Mouse (Mus musculus) CH12.LX (cell line): ENCODE measurements at regions not wholly inside any gene's neighbourhood (a gene's known extent, or its start where the extent isn't known, plus 50 kb on each side); places are given as distances from the start of the nearest gene placed in this dataset.
"Not testable (repeated sequence)": the region's sequence is repeated elsewhere in the genome, so short reads cannot be mapped to it uniquely, and the experiment has no call there.

Experiments
- DNase-seq: peaks from one replicate; pipeline ENCODE4 v3.0.0-alpha.2; 2013; ENCODE audit errors: extremely low read depth
- H3K27ac ChIP-seq: 2 replicates; pipeline ENCODE4 v1.5.1; 2012; ENCODE audit warnings: low read depth, mild to moderate bottlenecking, control low read depth, moderate library complexity; ENCODE audit not compliant: insufficient read depth
- H3K27me3 ChIP-seq: replicated peaks from 2 replicates; pipeline ENCODE3; 2012; ENCODE audit warnings: inconsistent platforms
- H3K36me3 ChIP-seq, 2 experiments: replicated peaks in 1 of 2; 2 replicates each; pipeline versions ENCODE3 to v1.6.1; 2012; ENCODE audit warnings: inconsistent platforms in 1 of 2, low read length in 1 of 2, mild to moderate bottlenecking in 1 of 2, mixed read lengths in 1 of 2, moderate library complexity in 1 of 2; ENCODE audit not compliant: control insufficient read depth in 1 of 2, insufficient read depth in 1 of 2
- H3K4me1 ChIP-seq, 2 experiments: 2 replicates each; pipeline ENCODE4 v1.6.1; 2012; ENCODE audit warnings: inconsistent platforms in 1 of 2, moderate library complexity in 1 of 2; ENCODE audit not compliant: insufficient read depth in 2 of 2, control insufficient read depth in 1 of 2
- H3K4me2 ChIP-seq: 2 replicates; pipeline ENCODE4 v1.6.1; 2012; ENCODE audit warnings: low read depth, mild to moderate bottlenecking, control low read depth; ENCODE audit not compliant: poor library complexity, insufficient read depth, severe bottlenecking
- H3K4me3 ChIP-seq, 3 experiments: fragments of 150-350 bp in 1 of 3; sonication (generic) in 1 of 3; replicated peaks in 1 of 3; 2 replicates each; pipeline versions ENCODE3 to v1.5.1; 2011 to 2012; ENCODE audit warnings: low read depth in 2 of 3, low read length in 2 of 3, mild to moderate bottlenecking in 2 of 3, moderate library complexity in 2 of 3, control low read depth in 1 of 3, improper control_type of control experiment in 1 of 3, inconsistent platforms in 1 of 3, mixed read lengths in 1 of 3; ENCODE audit not compliant: poor library complexity in 1 of 3
- H3K79me2 ChIP-seq: replicated peaks from 2 replicates; pipeline ENCODE4 v1.6.1; 2012; ENCODE audit warnings: mild to moderate bottlenecking, moderate library complexity; ENCODE audit not compliant: control insufficient read depth, poor library complexity, insufficient read depth, severe bottlenecking; ENCODE audit errors: extremely low read depth
- H3K9ac ChIP-seq: 2 replicates; pipeline ENCODE4 v1.6.1; 2012; ENCODE audit warnings: low read depth, mild to moderate bottlenecking, control low read depth, moderate library complexity; ENCODE audit not compliant: insufficient read depth
- H3K9me3 ChIP-seq: replicated peaks from 2 replicates; pipeline ENCODE3; 2012; ENCODE audit warnings: low read length, inconsistent platforms, mixed read lengths
- BHLHE40 ChIP-seq: IDR thresholded peaks from 2 replicates; pipeline ENCODE4 v1.6.1; 2011; ENCODE audit warnings: mild to moderate bottlenecking, low read depth, low read length, improper control_type of control experiment
- CHD2 ChIP-seq: IDR thresholded peaks from 2 replicates; pipeline ENCODE4 v1.6.1; 2011; ENCODE audit warnings: low read length, improper control_type of control experiment
- CTCF ChIP-seq, 2 experiments: IDR thresholded peaks in 1 of 2; conservative IDR thresholded peaks in 1 of 2; 2 replicates each; pipeline ENCODE4 v1.5.1; 2011 to 2012; ENCODE audit warnings: low read depth in 2 of 2, low read length in 2 of 2, improper control_type of control experiment in 1 of 2, inconsistent platforms in 1 of 2, mild to moderate bottlenecking in 1 of 2, moderate library complexity in 1 of 2
- E2F4 ChIP-seq: IDR thresholded peaks from 2 replicates; pipeline ENCODE4 v1.6.1; 2011; ENCODE audit warnings: low read depth, low read length, improper control_type of control experiment; ENCODE audit not compliant: insufficient replicate concordance
- ELF1 ChIP-seq: IDR thresholded peaks from 2 replicates; pipeline ENCODE4 v1.6.1; 2014; ENCODE audit warnings: low read depth, mild to moderate bottlenecking, inconsistent platforms, low read length, improper control_type of control experiment
- EP300 ChIP-seq: IDR thresholded peaks from 2 replicates; pipeline ENCODE4 v1.6.1; 2011; ENCODE audit warnings: low read length, improper control_type of control experiment
- ETS1 ChIP-seq: conservative IDR thresholded peaks from 2 replicates; pipeline ENCODE4 v1.6.1; 2012; ENCODE audit warnings: low read depth, mild to moderate bottlenecking, inconsistent platforms, low read length, improper control_type of control experiment, moderate library complexity
- MAFK ChIP-seq: IDR thresholded peaks from 2 replicates; pipeline ENCODE4 v1.6.1; 2011; ENCODE audit warnings: low read length, improper control_type of control experiment; ENCODE audit not compliant: insufficient replicate concordance
- MAX ChIP-seq: IDR thresholded peaks from 2 replicates; pipeline ENCODE4 v1.6.1; 2011; ENCODE audit warnings: low read length, improper control_type of control experiment
- MXI1 ChIP-seq: IDR thresholded peaks from 2 replicates; pipeline ENCODE4 v1.6.1; 2011; ENCODE audit warnings: mild to moderate bottlenecking, low read depth, low read length, improper control_type of control experiment
- MYC ChIP-seq: IDR thresholded peaks from 2 replicates; pipeline ENCODE4 v1.6.1; 2011; ENCODE audit warnings: low read depth, mild to moderate bottlenecking, improper control_type of control experiment, low read length
- NELFE ChIP-seq: IDR thresholded peaks from 2 replicates; pipeline ENCODE4 v1.6.1; 2011; ENCODE audit warnings: low read depth, low read length, improper control_type of control experiment
- NRF1 ChIP-seq: IDR thresholded peaks from 2 replicates; pipeline ENCODE4 v1.6.1; 2014; ENCODE audit warnings: low read depth, mild to moderate bottlenecking, inconsistent platforms, low read length, improper control_type of control experiment, moderate library complexity
- PAX5 ChIP-seq: IDR thresholded peaks from 2 replicates; pipeline ENCODE4 v1.6.1; 2012; ENCODE audit warnings: low read length, inconsistent platforms, mixed read lengths
- RCOR1 ChIP-seq: conservative IDR thresholded peaks from 2 replicates; pipeline ENCODE4 v1.6.1; 2012; ENCODE audit warnings: low read depth, mild to moderate bottlenecking, inconsistent platforms, low read length, improper control_type of control experiment
- SMC3 ChIP-seq: IDR thresholded peaks from 2 replicates; pipeline ENCODE4 v1.6.1; 2011; ENCODE audit warnings: low read depth, low read length, improper control_type of control experiment
- TCF12 ChIP-seq: IDR thresholded peaks from 2 replicates; pipeline ENCODE4 v1.6.1; 2014; ENCODE audit warnings: low read depth, mild to moderate bottlenecking, inconsistent platforms, low read length, improper control_type of control experiment
- ZC3H11A ChIP-seq: IDR thresholded peaks from 2 replicates; pipeline ENCODE4 v1.6.1; 2012; ENCODE audit warnings: low read depth, mild to moderate bottlenecking, inconsistent platforms, low read length, improper control_type of control experiment
- ZKSCAN1 ChIP-seq: IDR thresholded peaks from 2 replicates; pipeline ENCODE4 v1.6.1; 2012; ENCODE audit warnings: low read depth, inconsistent platforms, low read length, improper control_type of control experiment, borderline replicate concordance
- dilution Hi-C: fragments of 300-500 bp; cut with MboI; formaldehyde crosslinking; loops from 2 replicates; pipeline ENCODE4 v1.14.3; 2020; ENCODE audit warnings: low sequenced_read_pairs; ENCODE audit not compliant: extremely low pct_unique_long_range_greater_than_20kb, extremely low pct_ligation_motif_present
- in situ Hi-C: fragments of 300-500 bp; cut with MboI; formaldehyde crosslinking; loops from 3 replicates; pipeline ENCODE4 v1.14.3; 2019; ENCODE audit warnings: low sequenced_read_pairs, low pct_ligation_motif_present, low pct_unique_long_range_greater_than_20kb, mixed read lengths

DNA sequence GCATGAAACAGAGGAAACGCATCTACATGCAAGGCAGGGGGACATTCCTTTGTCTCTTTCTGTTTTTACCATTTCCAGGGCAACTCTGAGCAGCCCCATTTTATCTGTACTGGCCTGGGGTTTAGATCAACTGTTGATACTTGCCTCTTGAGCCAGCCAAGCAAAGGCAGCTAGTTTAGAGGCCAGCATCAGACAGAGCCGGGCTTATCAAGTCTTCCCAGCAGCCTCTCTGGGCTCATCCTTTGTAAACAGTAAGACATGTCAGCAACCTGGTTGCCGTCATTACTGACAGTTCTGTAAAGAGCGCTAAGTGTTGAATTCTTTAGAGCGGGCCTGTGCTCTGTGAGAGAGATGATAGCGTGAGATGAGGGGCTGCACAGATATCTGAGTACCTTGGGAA lies 182.9 kb upstream of the Bmp4 start:
- TF ChIP-seq MYC (no peak), ZC3H11A (no peak), BHLHE40 (no peak), CHD2 (no peak), NELFE (no peak), CTCF (conservative IDR thresholded peaks at IDR 0.05 in 1 of 2, IDR thresholded peaks at IDR 0.05 in 1 of 2; ENCODE audit: low read depth in 2 of 2, low read length in 2 of 2) (no peak), NRF1 (no peak), TCF12 (no peak), E2F4 (no peak), MAX (no peak), MAFK (no peak), PAX5 (no peak), RCOR1 (no peak), ZKSCAN1 (no peak)
- H3K27ac ChIP-seq: no peak overlapping the region
- no peaks in the 10 kb centered on the region for H3K4me1 ChIP-seq
- H3K79me2 ChIP-seq: no peaks in the 10 kb centered on the region
- dilution Hi-C loops: no loop called here
- no peaks in the 10 kb centered on the region for H3K36me3 ChIP-seq
- in situ Hi-C loops: no loop called here
- DNase-seq: no peak
- no peaks in the 10 kb centered on the region for H3K9me3 ChIP-seq
- H3K4me2 ChIP-seq: no peak overlapping the region
- no peak overlapping the region for H3K4me3 ChIP-seq
- H3K27me3 ChIP-seq: no peaks in the 10 kb centered on the region
- H3K9ac ChIP-seq: no peak overlapping the region

DNA sequence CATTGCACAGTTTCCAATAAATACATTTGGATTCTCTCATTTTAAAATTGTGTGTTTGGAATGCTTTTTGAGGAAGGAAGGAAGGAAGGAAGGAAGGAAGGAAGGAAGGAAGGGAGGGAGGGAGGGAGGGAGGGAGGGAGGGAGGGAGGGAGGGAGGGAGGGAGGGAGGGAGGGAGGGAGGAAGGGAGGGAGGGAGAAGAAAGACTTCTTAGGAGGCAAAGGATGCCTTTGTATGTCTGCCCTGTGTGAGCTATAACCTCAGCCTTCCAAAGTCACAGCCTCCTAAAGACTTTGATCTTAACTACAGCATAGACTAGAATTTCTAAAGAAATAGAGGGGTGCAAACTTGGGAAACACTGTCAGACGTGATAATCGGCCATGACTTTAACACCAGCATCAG lies 182.5 kb upstream of the Bmp4 start:
- dilution Hi-C loops, H3K4me1 ChIP-seq, H3K4me3 ChIP-seq, H3K27ac ChIP-seq, in situ Hi-C loops, DNase-seq, H3K36me3 ChIP-seq, H3K9ac ChIP-seq, H3K4me2 ChIP-seq, H3K79me2 ChIP-seq, H3K9me3 ChIP-seq, H3K27me3 ChIP-seq: not testable (repeated sequence)

DNA sequence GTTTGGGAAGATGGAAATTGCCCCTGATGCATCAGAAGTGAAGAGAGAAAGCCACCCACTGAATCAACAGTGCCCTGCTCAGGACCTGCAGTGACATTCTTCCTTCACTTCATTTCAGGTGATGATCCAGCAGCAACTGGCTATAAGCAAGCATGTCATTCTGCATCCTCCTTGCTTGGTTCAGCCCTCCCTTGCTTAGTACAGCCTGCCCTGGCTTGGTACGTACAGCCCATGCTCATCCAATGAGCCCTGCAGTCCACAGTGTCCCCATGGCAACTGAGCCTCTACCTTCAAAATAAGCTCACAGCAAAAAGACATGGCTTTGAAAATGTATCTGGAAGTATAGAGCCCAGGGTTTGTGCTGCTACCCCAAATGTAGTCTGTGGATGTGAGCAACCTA lies 181.4 kb upstream of the Bmp4 start:
- Histone ChIP-seq H3K27me3 (no peaks in the 10 kb centered on the region), H3K36me3 (no peaks in the 10 kb centered on the region), H3K4me3 (no peak overlapping the region), H3K9me3 (no peaks in the 10 kb centered on the region), H3K27ac (no peak overlapping the region), H3K4me2 (no peak overlapping the region), H3K9ac (no peak overlapping the region), H3K79me2 (no peaks in the 10 kb centered on the region), H3K4me1 (peaks cover 0 to 5% of the 10 kb centered on the region in 2 experiments; a peak in 1 of 4 replicates)
- no peak for DNase-seq
- TF ChIP-seq NRF1: no peak
- TF ChIP-seq NELFE: no peak
- no peak for TF ChIP-seq MXI1
- no peak for TF ChIP-seq CTCF (conservative IDR thresholded peaks at IDR 0.05 in 1 of 2, IDR thresholded peaks at IDR 0.05 in 1 of 2; ENCODE audit: low read depth in 2 of 2, low read length in 2 of 2)
- TF ChIP-seq TCF12: no peak
- no peak for TF ChIP-seq MAX
- no peak for TF ChIP-seq SMC3
- TF ChIP-seq ETS1: no peak
- no peak for TF ChIP-seq CHD2
- TF ChIP-seq ZKSCAN1: no peak
- TF ChIP-seq EP300: no peak
- TF ChIP-seq ELF1: no peak
- dilution Hi-C loops: no loop called here
- in situ Hi-C loops: no loop called here
